Mouse (Mus musculus): Measurements from ENCODE around the gene Vmn1r55. TPM values are rescaled to one million over a fixed set of nuclear protein-coding genes. Genes with fewer than 3 reads are reported as not detected.
"Not testable (repeated sequence)": the region's sequence is repeated elsewhere in the genome, so short reads cannot be mapped to it uniquely, and the experiment has no call there.

Vmn1r55 gene
- total RNA-seq, 2 experiments from 2014 or later: not detected

DNA sequence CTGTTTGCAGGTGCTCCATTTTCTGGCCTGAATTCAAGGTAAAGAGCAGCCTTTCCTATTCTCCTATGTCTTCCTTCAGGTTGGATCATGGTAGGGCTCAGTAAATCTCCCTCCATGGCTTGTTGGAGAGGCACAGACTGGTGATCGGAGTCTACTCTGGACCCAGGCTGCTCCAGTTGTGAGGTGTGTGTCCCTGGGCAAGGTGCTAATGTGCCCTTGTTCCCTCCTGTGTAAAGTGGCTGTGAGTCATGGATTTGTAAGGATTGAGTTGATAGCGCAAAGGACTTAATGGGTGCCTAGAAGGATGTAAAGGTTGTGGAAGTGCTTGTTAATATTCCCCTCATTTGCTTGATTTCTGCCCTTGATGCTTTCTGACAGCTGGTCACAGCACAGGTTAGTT is 67.5 kb downstream of the Vmn1r55 start:
- DNase-seq (ENCODE audit: low spot score in 2 of 2): no peak

DNA sequence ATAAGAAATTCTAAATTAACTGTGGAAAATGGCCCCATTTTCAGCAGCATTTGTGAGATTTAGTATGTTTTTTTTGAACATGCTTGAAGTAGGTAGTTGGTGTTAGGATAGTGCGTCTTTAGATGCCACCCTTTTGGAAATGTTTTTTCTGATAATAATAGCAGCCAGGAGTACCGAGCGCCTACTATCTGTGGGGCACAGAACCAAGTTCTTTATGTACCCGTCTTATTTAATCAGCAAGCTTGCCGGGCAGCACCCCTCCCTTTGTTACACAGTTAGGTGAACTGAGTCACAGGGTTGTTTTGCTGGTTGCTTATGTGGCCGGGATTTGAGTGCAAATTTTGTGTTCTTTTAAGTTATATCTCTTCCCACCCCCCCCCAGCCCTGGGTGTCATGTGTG is 68.2 kb downstream of the Vmn1r55 start:
- DNase-seq (ENCODE audit: low spot score in 2 of 2): no peak

DNA sequence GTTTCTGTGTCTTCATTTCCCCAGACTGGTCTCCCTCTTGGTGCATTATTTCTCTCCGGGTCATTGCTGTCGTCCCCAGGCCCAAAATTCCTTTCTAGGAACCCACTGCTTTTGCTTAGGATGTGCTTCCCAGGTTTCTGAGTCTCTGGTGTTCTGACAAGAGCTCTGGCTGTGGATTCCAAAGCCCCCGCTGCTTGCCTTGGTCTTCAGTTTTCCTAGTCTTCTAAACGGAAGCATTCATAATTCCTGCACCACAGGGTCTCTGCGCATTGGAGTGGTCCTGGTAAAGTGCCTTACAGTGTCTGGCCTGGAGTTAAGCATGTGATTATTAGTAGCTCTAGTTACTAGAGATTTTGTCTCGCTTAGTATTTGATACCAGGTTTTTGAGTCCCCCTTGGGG is 68.7 kb downstream of the Vmn1r55 start:
- no peak for DNase-seq (ENCODE audit: low spot score in 2 of 2)

DNA sequence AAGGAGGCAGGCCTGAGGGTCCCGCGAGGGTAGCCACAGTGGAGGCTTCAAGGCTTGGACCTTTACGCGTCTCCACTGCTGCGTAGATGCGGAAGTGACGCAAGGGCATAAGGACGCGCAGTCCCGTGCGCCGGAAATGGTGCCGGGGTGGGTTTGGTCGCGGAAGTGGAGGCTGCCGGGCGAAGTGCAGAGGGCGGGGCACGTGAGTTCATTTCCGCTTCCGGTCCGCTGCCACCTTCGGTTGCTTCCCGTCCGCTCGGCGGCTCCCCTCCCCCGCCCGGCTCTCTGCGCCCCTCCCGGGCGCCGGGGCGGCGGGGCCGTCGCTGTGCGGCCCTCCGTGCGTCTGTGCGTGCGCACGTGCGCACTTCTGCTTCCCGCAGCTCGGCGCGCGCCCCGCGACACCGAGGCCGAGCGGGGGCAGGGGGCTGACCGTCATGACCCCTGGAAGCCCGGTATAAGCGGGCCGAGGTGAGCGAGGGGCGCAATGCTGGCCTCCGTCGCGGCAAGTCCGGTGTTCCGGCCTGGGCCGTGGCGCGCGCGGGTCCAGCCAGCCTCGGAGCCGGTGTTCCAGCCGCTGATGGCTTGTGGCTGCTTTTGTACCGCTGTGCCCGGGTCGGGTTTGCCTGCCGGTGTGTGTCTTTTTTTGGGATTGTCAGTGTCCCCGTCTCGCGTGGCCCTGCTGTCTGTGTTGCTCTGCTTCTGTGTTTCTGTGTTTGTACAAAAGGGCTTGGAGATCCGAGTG is 69.3 kb downstream of the Vmn1r55 start, which contains the start of gene Epn1:
Epn1 (plus strand) TSS at position 226 of the 742 bp plus-strand sequence.
- peak; percentile 94 to 98 for DNase-seq (ENCODE audit: low spot score in 2 of 2)

DNA sequence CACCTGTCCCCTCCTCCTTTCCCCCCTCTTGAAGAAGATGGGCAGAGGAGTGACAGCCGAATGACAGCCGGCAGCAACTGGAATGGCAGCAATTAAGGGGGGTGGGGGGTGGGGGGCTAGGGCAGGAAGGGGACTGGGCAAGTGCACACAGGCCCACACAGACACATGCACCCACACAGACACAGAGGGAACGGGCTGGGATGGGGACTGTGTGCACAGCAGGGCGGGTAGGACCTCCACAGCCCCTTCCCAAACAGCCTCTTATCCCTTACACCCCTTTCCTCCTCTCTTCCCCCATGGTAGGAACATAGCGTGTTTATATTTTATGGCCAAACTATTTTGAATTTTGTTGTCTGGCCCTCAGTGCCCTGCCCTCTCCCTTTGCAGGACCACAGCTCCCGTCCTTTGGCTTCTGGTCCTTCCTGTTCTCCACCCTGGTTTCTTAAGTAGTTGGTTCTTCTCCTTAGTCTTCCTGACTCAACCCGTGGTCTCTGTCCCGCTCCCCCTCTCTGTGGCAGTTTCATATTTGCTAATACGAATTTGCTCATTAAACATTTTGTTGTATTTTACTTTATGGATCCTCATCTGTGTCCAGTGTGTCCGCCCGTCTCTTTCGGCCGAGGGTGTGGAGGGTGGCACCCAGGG is 70.0 kb downstream of the Vmn1r55 start:
- not testable (repeated sequence) for DNase-seq (ENCODE audit: low spot score in 2 of 2)

Small RNA genes lying within 50 kb of the gene (microRNA-seq; reads per million reads assigned to microRNA genes)
- 0 reads per million in 2 experiments for gene Gm26217

Other genes starting within 250 kb of the Vmn1r55 start
- under 1 TPM; 0.41 to 0.44 TPM for gene Gm36210, start 243.2 kb downstream of the Vmn1r55 start, total RNA-seq (2021)
- 10 to 100 TPM; 11.5 to 14.6 TPM for gene Zfp628, start 234.5 kb downstream of the Vmn1r55 start, total RNA-seq (2021)
- gene Nat14, start 227.6 kb downstream of the Vmn1r55 start, total RNA-seq (2021): 10 to 100 TPM; 67.8 to 76.2 TPM
- 1 to 10 TPM; 2.7 to 2.8 TPM for gene Ssc5d, start 223.9 kb downstream of the Vmn1r55 start, total RNA-seq (2021)
- gene Sbk2, start 185.3 kb downstream of the Vmn1r55 start, total RNA-seq (2021): not detected
- under 1 TPM; 0.44 to 0.67 TPM for gene Sbk3, start 178.5 kb downstream of the Vmn1r55 start, total RNA-seq (2021)
- 10 to 100 TPM; 36.9 to 39.0 TPM for gene Zfp579, start 153.5 kb downstream of the Vmn1r55 start, total RNA-seq (2021)
- gene Zfp524, start 135.3 kb downstream of the Vmn1r55 start, total RNA-seq (2021): 1 to 10 TPM; 5.7 to 6.4 TPM
- 10 to 100 TPM; 21.4 to 27.7 TPM for gene Fiz1, start 135.0 kb downstream of the Vmn1r55 start, total RNA-seq (2021)
- not detected for gene Gm44973, start 134.2 kb downstream of the Vmn1r55 start, total RNA-seq (2021)
- gene Zfp865, start 129.3 kb downstream of the Vmn1r55 start, total RNA-seq (2021): 10 to 100 TPM; 34.6 to 35.8 TPM
- gene Ccdc106, start 129.1 kb downstream of the Vmn1r55 start, total RNA-seq (2021): 10 to 100 TPM; 65.6 to 67.2 TPM
- gene 4632433K11Rik, start 115.6 kb downstream of the Vmn1r55 start, total RNA-seq (2021): not detected
- 1 to 10 TPM; 5.3 to 7.0 TPM for gene Zfp784, start 111.2 kb downstream of the Vmn1r55 start, total RNA-seq (2021)
- 10 to 100 TPM; 57.8 to 63.2 TPM for gene Zfp580, start 98.1 kb downstream of the Vmn1r55 start, total RNA-seq (2021)
- gene U2af2, start 87.5 kb downstream of the Vmn1r55 start, total RNA-seq (2021): 100 to 1,000 TPM; 163 to 176 TPM
- gene Epn1, start 69.4 kb downstream of the Vmn1r55 start, total RNA-seq (2021): 100 to 1,000 TPM; 479 to 480 TPM
- gene Rfpl4, start 32.7 kb downstream of the Vmn1r55 start, total RNA-seq (2021): not detected
- not detected for gene Rasl2-9, start 23.7 kb downstream of the Vmn1r55 start, total RNA-seq (2021)
- not detected for gene Vmn1r56, start 47.1 kb upstream of the Vmn1r55 start, total RNA-seq (2021)
- gene Vmn1r57, start 68.8 kb upstream of the Vmn1r55 start, total RNA-seq (2021): not detected
- not detected for gene Gm5065, start 200.9 kb upstream of the Vmn1r55 start, total RNA-seq (2021)
- not detected for gene Nlrp2, start 201.4 kb upstream of the Vmn1r55 start, total RNA-seq (2021)

Data from layer of hippocampus, postnatal 14 days (tissue).